Mouse (Mus musculus): ENCODE measurements around the gene Cmya5.
"Not testable (repeated sequence)": the region's sequence is repeated elsewhere in the genome, so short reads cannot be mapped to it uniquely, and the experiment has no call there.

The Cmya5 gene

DNA sequence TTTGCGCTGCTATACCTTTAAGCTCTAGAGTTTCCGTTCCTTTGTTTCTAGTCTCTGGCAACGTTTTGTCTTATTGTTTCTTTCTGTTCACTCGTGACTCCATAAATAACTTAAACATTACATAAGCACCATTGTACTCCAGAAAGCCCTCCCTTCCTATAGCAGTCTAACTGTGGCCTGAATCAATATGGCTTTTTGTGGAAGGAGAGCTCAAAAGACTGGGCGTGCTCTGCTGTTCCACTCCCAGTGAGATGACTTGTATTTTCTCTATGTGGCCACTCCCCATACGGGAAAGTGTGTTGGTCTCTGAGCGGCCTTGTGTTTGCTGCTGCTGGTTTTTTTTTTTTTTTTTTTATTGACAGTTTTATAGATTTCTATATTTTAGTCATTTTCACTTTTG lies 27.3 kb downstream of the Cmya5 start:
- no peak for DNase-seq

DNA sequence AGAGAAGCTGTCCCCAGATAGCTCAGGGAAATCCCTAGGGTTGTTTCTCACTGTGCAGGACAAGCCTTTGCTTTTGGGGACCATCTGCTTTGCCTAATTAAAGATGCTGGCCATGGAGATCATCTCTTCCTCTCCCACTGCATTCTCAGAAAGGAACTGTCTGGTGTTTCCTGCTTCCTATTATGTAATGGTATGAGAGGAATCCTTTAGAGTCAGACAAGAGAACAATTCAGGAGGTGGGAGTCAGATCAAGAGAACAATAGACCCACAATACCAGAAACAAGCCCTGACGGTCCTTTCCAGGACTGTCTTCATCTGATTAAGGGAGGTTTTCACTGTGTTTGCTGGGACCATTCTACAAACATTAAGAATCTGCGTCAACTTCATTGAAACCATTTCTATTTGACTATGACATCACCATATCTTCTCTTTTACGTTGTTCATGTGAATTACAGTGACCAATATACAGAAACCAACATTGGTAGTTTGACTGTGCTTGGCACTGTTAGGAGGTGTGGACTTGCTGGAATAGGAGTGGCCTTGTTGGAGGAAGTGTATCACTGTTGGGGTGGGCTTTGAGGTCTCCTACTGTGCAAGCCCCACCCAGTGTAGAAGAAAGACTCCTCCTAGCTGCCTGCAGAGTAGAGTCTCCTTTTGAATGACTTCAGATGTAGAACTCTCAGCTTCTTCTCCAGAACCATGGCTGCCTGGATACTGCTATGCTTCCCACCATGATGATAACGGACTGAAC lies 42.0 kb downstream of the Cmya5 start:
- DNase-seq = no peak

DNA sequence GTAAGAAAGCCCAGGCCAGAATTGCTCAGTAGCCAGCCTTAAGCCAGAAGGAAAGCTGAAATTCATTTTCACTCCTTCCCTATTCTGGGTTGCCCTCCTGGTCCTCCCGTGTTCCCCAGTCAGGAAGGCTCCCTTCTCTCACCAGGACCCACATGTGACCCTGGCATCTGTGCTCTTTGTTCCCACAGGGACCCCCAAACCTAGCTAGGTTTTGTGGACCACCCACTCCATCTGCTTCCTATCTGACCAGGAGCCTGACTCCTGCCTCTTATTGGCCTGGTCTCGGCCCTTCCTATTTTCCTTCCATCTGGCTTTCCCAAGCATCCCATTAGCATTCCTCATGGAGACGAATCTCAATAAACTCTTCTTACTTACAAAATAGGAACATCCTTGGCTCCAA lies 45.9 kb downstream of the Cmya5 start:
- no peak for DNase-seq

DNA sequence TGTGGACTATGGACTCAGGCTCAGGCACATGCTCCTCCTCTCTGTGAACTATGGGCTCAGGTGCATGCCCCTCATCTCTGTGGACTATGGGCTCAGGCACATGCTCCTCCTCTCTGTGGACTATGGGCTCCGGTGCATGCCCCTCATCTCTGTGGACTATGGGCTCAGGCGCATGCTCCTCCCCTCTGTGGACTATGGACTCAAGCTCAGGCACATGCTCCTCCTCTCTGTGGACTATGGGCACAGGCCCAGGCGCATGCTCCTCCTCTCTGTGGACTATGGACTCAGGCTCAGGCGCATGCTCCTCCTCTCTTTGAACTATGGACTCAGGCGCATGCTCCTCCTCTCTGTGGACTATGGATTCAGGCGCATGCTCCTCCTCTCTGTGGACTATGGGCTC lies 47.9 kb downstream of the Cmya5 start:
- no peak for DNase-seq

DNA sequence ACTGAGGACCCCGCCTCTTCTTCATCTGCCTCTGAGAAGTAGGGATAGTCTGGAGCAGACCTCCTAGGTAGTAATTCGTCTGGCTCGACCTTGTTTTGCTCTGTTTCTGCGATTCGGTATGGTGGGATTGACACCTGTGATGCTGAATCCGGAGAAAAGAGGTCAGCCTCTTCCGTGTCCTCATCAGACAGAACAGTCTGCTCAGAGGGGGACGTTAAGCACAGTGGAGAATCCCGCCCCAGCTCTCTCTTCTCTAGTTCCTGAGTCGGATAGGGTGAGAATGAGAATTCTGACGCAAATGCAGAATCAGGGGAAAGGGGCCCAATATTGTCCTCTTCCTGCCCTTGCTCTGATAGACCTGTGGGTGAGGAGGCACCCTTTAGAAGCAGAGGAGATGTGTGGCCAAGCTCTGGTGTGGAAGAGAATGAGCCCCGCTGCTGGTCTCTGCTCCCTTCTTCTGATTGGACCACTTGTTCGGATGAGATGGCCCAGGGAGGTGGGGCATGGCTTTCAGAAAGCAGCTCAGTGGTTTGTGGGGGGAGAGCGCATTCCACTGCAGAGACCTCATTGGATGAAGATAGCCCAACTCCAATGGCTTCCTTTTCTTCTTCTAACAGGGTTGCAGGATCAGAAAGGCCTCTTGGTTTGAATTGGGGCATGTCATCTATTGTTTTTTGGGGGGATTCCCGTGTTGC lies 49.3 kb downstream of the Cmya5 start:
- DNase-seq = no peak

DNA sequence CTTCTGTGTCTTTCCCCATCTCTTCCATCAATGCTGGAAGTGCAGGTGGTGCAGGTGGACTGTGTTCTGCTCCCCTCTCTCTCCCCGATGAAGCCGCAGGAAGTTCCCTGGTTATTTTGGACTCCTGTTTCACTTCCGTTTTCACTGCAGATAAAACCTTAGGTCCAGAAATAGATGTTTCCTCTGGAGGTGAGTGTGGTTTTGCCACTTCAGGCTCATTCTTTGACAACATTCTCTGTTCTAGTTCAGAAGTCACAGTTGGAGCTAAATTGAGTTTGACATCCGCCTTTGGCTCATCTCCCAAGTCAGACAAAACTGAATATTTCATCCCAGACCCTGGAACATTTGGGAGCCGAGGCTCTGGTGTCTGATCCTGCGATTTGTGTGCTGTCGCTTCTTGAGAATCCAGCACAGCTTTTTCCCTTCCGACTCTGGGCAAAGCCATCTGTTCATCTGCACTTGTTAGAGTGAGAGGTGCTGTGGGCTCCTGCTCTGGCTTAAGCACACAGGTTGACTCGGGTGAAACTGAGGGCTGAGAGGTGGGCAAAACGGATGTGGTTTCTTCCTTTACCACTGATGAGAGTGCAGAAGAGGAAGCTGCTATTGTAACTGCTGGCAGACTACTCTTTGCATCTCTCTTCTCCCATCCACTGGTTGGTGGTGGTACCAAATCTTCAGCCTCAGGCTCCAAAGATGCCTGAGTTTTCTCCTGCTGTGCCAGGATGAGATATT lies 50.2 kb downstream of the Cmya5 start:
- no peak for DNase-seq

DNA sequence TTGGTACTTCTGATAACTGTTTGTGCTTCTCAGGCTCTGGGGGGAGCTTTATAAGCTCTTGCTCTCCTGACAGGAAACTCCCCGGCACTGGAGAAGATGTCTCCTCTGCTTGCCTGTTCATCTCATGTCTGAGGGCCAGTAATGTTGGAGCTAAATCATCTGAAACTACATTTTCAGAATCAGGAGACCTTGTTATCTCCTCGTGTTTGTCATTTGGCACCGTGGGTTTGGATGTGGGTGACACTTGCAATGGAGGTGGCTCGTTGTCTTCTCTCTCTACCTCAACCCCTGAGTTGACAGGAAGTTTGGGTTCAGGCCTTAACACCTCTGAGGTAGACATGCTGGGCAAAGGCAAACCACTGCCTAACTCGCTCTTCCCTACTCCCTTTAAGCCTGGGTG lies 50.8 kb downstream of the Cmya5 start:
- DNase-seq = no peak

DNA sequence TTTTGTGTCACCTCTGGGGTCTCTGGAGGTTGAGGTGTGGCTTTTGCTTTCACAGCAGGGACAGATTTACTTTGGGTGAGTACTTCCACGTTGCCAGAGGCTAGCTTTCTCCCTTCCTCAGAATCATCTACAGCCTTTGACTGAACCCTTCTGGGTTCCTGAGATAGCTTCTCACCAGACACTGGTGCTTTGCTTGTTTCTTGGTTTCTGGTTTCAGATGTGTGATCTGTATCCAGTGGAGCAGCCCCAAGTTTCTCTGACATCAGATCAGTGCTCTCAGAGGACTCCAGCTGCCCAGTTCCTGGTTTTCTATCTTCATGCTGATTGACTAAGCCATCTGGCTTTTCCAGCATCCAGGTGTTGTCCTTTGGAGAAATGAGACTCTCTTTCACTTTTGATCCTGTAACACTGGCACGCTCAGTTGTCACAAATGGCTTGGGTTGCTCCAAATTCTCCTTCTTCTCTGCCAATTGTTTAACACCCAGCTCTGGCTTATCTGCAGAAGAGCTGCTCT lies 51.6 kb downstream of the Cmya5 start:
- DNase-seq = no peak

DNA sequence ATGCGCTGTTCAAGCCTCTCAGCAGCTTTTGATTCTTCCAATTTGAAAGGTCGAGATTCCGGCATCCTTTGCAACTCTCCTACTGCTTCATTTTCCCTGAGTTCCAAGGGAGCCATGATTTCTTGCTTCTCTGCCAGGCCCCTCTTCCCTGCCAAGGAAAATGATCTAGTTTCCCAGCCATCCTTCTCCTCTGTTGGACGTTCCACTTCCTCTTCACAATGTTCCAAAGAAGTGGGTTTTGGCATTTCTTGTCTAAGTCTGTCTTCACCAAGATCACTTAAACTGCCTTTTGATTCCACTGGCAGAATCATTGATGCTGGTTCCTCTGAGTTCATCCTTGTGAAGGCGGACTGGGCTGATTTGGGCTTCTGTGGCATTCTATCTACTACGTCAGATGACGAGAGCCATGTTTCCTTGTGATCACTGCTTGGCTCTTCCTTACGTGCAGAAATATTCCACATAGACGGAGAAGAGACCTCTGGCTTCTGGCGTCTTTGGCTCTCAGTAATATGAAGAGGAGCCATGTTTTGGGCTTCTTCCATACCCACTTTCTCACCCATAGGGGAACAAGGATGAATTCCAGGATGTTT lies 52.6 kb downstream of the Cmya5 start:
- no peak for DNase-seq

DNA sequence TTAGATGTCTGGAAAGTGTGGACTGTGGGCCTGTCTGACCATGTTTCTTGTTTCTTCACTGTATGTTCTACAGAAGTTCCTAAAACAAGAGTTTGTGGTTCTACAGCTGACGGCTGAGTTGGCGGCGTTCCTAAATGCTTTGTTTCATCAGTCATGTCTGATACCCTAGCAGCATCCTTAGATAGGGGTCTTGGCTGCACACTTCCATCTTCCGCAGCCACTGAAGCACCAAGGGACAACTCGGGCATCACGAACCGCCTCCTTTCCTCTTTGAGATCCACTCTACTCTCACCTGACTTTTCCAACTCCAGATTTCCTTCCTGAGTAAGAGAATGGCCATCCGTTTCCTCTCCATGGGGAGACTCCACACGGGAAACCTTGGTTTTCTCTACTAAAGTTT lies 53.3 kb downstream of the Cmya5 start:
- DNase-seq = no peak

DNA sequence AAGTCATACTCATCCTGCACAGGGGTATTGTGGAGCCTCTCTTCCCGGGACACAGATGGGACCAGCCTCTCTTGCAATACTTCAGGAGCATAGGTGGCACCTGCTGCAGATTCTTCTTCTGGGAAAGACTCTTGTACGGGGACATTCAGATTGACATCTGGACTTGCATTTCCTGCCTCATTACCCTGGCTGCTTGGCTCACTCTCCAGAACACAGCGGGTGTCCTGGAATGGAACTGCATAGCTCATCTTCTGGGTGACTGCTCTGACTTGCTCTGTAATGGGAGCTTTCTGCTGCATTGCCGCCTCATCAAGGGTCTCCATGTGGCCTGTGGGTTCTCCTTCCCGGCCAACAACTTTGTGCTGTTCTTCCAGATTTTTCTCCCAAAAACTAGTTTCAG lies 55.0 kb downstream of the Cmya5 start:
- no peak for DNase-seq

DNA sequence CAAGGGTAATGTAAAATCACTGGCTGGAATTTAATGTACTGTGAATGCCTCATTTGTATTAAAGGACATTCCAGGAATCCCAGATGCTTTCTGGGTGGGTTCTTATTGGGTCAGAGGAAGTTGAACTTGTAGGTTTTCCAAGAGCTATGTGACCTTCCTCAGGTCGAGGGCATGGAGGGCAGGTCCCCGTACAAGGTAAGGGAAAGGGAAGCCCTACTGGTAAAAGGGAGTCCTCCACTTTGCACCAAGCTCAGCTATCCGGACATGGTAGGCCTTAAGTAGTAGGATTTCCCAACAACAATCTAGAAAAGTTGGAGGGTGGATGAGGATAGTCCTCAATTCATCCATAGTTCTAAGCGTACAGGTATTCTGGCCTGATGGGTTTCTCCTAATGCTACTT lies 58.8 kb downstream of the Cmya5 start:
- no peak for DNase-seq

DNA sequence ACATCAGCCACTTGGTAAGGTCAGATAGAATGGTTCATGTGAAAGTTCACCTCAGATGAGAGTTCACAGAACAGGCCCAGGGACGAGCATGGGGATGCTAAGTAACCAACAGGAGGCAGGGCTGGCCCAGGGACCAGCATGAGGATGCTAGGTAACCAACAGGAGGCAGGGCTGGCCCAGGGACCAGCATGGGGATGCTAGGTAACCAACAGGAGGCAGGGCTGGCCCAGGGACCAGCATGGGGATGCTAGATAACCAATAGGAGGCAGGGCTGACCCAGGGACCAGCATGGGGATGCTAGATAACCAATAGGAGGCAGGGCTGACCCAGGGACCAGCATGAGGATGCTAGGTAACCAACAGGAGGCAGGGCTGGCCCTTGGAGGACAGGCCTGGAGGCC lies 62.2 kb downstream of the Cmya5 start:
- DNase-seq = not testable (repeated sequence)

DNA sequence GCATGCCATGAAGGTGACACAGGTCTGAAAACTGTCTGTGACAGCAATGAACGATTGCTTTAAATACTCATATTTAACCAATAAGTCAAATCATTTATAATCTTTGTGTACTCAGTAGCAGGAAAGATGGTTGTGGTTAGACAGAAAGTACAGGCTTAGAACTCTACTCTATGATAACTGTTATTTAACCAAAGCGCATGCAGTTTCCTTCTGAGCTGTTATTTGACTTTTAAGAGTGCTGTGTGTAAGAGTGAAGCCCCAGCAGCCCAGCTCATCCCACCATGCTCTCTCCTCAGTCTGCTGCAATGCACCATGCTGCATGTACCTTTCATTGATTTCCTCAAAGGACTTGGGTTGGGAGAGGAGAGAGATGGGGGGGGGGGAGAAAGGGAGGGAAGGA lies 63.7 kb downstream of the Cmya5 start:
- DNase-seq = no peak

DNA sequence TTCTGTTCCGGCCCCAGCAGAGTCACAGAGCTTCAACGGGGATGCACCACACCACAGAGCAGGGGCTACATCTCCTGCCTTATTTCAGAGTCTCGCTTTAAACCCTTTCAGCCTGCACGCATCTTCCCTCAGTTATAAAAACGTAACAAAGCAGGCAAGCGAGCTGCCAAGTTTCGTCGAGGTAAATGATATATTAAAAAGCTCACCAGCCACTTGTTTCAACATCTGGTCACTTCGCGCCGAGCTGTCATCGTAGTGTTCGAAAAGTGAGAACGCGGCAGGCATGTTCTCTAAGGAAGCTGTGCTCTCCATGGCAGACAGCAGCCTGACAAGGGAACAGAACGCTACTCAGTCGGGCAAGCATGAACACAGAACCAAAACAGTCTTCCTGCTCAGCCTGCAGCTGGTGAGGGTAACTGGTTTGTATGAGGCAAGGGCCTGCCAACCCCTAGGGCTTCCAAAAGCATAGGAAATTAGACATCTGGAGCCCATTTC lies 70.3 kb downstream of the Cmya5 start:
- peak; percentile 38 for DNase-seq

DNA sequence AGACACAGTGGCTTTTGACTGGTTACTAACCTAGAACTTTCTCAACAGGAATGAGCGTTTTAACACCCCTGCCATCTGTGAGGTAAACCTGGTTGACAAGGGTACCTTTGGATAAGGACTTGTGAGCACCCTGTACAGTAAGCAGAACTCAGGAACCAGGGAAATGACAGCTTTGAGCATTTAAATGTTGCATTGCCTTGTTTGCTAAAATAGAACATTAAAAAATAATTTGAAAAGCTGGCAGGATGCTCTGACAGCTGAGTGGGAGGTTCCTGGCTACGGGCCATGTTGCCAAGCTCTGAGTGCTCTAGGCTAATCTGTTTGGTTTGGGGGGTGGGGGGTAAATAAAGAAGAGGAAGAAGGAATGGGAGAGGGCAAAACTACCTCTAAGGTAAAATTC lies 70.9 kb downstream of the Cmya5 start:
- DNase-seq = no peak

DNA sequence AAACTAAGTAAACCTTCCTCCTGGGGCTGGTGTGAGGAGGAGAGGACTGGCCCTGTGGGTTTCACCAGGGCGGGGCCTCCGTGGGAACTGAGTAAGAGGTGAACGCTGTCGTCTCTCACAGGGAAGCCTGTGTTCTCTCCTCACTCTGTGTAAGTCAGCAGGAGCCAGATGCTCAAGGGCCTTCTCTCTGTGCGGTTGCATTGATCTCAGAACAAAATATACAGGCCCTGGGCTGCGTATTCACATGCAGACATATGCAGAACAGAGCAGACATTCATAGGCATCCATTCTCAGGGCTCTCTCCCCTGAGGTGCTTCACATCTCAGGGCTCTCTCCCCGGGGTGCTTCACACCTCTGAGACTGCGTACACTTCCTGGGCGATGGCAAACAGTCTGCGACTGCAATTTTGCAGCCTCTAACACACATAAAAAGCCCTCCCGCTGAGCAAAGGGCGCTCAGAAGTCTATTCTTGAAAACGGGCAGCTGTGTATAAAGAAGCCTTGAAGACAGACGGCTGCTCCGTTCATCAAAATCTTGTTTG lies 71.6 kb downstream of the Cmya5 start:
- peak; percentile 51 for DNase-seq

DNA sequence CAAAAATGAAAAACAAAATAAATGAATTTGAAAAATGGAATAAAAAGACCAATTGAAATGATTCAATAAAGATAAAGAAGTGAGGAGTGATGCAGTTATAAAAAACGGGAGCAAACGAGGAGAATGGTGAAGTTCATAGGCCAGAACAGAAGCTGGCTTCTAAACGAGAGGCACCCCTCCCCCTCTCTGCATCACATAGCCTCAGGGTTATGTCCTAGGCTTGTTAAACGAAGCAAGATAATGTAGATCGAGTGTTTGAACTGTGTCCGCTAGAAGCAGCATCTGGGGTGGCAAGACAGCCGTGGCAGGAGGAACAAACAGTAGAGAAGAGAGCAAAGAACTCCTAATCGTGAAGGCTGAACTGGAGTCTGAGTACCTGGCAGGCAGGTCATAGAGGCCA lies 74.1 kb downstream of the Cmya5 start:
- DNase-seq = peak; percentile 50

DNA sequence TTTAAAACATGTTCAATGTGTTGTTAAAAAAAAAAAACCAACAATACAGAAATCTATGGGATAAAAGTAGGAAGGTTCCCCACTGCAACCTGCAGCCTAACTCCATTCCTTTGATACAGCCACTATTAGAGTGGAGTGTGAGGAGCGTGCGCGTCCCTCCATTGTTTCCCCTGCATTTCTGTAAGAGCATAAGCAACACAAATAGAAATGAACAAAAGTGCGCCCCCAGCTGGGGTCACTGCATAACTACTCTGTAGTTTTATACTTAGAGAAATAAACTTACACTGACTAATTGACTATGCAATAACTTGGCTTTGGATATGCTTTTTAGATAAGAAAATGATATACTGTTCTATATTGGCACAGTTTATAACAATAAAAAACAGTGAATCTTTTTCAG lies 75.0 kb downstream of the Cmya5 start:
- DNase-seq = peak; percentile 13

DNA sequence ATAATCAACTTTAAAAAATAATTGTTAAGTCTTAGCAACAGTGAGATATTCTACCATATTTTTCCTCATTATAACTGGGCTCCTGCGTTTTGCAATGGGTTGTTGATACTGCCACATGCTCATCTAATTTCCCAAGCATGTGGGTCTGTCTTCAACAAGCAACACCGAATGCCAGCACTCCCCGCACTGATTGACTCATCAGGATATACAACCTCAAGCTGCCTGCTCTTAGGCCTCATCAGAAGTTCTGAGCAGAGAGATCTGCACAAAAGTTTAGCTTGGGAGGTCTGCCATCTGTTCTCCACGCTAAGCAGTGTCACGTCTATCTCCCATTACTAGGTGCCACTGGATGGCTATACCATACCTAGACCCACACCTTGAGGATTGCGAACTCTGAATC lies 76.2 kb downstream of the Cmya5 start:
- no peak for DNase-seq

DNA sequence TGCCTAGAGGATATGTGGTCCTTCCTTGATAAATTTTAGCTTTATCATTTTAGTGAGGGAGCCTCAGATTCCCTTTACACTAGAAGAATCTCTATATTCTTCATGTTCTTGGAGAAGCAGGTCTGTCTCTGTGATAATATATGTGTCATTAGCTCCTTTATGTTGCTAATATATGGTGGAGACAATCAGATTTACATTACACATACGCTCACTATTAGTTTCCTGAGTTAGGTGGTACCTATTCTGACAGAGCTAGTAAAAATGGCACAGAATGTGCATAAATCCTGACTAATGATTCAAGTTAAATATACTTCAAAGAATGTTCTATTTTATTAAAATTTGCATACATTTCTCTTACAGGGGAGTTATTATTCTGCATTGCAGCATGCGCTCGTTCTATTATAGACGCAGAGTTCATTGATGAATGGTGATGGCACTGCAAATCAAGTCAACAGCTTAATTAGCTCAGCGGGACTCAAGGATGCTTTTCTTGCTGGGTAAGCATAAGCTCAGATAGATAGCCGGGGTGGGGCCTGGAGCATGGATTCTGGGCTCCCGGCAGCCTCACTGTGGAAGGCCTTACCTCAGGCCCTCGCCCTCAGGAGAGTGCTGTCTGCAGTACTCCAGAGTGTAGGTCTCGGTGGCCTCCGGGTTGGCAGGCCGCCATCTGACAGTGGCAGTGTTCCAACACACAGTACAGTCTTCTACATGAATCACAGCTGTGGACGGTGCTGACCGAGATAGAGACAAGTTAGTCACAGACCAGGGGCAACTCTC lies 81.5 kb downstream of the Cmya5 start:
- no peak for DNase-seq

DNA sequence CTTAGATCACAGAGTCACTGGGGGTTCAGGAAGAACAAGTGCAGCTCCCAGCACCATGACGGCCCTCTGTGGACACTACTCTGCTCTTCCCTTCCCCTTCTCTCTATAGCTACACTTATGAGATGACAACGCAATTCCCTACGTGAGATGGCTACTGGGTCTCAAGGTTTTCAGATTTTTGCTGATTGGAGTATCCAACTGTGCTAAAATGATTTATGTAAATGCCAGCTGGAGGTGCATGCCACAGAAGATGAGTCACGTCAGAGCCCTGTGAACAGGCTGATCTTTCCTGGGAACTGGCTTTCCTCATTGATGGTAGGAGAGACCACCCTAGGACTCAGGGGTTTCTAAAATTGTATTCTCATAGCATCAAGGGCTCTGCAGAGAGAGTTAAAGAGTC lies 83.2 kb downstream of the Cmya5 start:
- DNase-seq = no peak

All from embryo, embryonic 11 days (tissue).